Mouse (Mus musculus) megakaryocyte, embryonic 14.5 days (primary cell): Measurements from ENCODE around the gene Nav1.

Experiments
- FLI1 ChIP-seq: IDR thresholded peaks from 2 replicates; pipeline ENCODE4 v1.6.1; 2012; ENCODE audit warnings: low read length, inconsistent platforms, mixed read lengths
- GATA1 ChIP-seq: IDR thresholded peaks from 3 replicates; pipeline ENCODE4 v1.6.1; 2012; ENCODE audit warnings: mixed read lengths, low read length, inconsistent platforms, borderline replicate concordance

- TF ChIP-seq GATA1 (no peak), FLI1 (no peak)
Measured at GRCm38 (mm10) chr1:135515633-135516238, 91.4 kb downstream of the Nav1 start.
